ENCODE assay signal across 12 mouse cellular contexts in genomic region chr8:71667256-71667655, GRCm38 (mm10). TPM values are rescaled to one million over a fixed set of nuclear protein-coding genes. Genes with fewer than 3 reads are reported as not detected.
DNase-seq lines count a peak whose midpoint lies in the region; ATAC-seq and TF ChIP-seq lines count a peak whose summit lies in the region.
"Had no signal": no experiment of that assay in that cellular context is flagged by ENCODE, and none has a peak within 500 bp of the region (broad histone marks: within the 10 kb centered on the region; RNA-seq: fewer than 3 reads in every experiment).

No protein-coding gene starts in this region.

- TF ChIP-seq CTCF in olfactory bulb, adult 2 months (IDR thresholded peaks at IDR 0.05; ENCODE audit: insufficient read depth, low read depth, low read length) = no peak
- TF ChIP-seq CTCF in thymus, adult 2 months (IDR thresholded peaks at IDR 0.05; ENCODE audit: borderline replicate concordance, control insufficient read depth, extremely low read depth, insufficient read depth, low read length, poor library complexity) = no peak

- H3K9me3 ChIP-seq in megakaryocyte, embryonic 14.5 days = no peaks in the 10 kb centered on the region
- H3K9me3 ChIP-seq in limb, embryonic 12.5 days = no peaks in the 10 kb centered on the region

- no peak for ATAC-seq in megakaryocyte, adult 5-6 weeks (ENCODE audit: poor library complexity, severe bottlenecking)
- ATAC-seq in limb, embryonic 12.5 days (ENCODE audit: insufficient number of reproducible peaks, insufficient read depth, low FRiP score, low TSS enrichment, low read depth) = no peak

- H3K4me3 ChIP-seq in megakaryocyte, embryonic 14.5 days (replicated peaks) = peak overlapping the region; percentile 96
- H3K4me3 ChIP-seq in limb, embryonic 12.5 days (replicated peaks) = no peak overlapping the region
- no peak overlapping the region for H3K4me3 ChIP-seq in olfactory bulb, adult 2 months (ENCODE audit: insufficient read depth, low read depth, low read length)
- no peak overlapping the region for H3K4me3 ChIP-seq in thymus, adult 2 months (ENCODE audit: control insufficient read depth, insufficient read depth, low read length)

- H3K27me3 ChIP-seq in megakaryocyte, embryonic 14.5 days (replicated peaks) = no peaks in the 10 kb centered on the region
- peaks cover 92% of the 10 kb centered on the region for H3K27me3 ChIP-seq in limb, embryonic 12.5 days
- no peaks in the 10 kb centered on the region; the same call in 1 of the 2 replicates for H3K27me3 ChIP-seq in thymus, adult 2 months (ENCODE audit: control insufficient read depth, insufficient read depth, low read length)

- H3K4me1 ChIP-seq in megakaryocyte, embryonic 14.5 days = peaks cover 92% of the 10 kb centered on the region
- peaks cover 42% of the 10 kb centered on the region for H3K4me1 ChIP-seq in limb, embryonic 12.5 days (replicated peaks)
- H3K4me1 ChIP-seq in olfactory bulb, adult 2 months (ENCODE audit: control insufficient read depth, insufficient read depth, low read length) = peaks cover 39% of the 10 kb centered on the region
- peaks cover 38% of the 10 kb centered on the region for H3K4me1 ChIP-seq in thymus, adult 2 months (replicated peaks; ENCODE audit: control insufficient read depth, insufficient read depth, low read length)

- peak overlapping the region; percentile 31; the same call in 1 of the 2 replicates for H3K27ac ChIP-seq in limb, embryonic 12.5 days
- H3K27ac ChIP-seq in olfactory bulb, adult 2 months (ENCODE audit: insufficient read depth, low read depth, low read length) = peak overlapping the region; percentile 47; the same call in 1 of the 2 replicates
- H3K27ac ChIP-seq in thymus, adult 2 months (ENCODE audit: control insufficient read depth, insufficient read depth, low read length) = no peak overlapping the region

- peak; percentile 54 for DNase-seq in cerebellum, adult 9-10 months
- no peak for DNase-seq in cerebellum, postnatal 14 days
- DNase-seq in layer of hippocampus, postnatal 14 days (ENCODE audit: low spot score in 2 of 2) = no peak
- no peak for DNase-seq in thymus, adult 2 months
- DNase-seq: adrenal gland, postnatal 14 days; kidney, adult 9 months; lung, adult 18-20 months had no signal

- peaks cover 23% of the 10 kb centered on the region for H3K36me3 ChIP-seq in megakaryocyte, embryonic 14.5 days (replicated peaks; ENCODE audit: low read length)
- H3K36me3 ChIP-seq in limb, embryonic 12.5 days = no peaks in the 10 kb centered on the region
- no peaks in the 10 kb centered on the region for H3K36me3 ChIP-seq in thymus, adult 2 months (ENCODE audit: control insufficient read depth, insufficient read depth, low read length)

- no peak overlapping the region for H3K4me2 ChIP-seq in limb, embryonic 12.5 days

- H3K9ac ChIP-seq in limb, embryonic 12.5 days (replicated peaks) = no peak overlapping the region; the same call in 1 of the 2 replicates

- TF ChIP-seq POLR2A in olfactory bulb, adult 2 months (IDR thresholded peaks at IDR 0.05; ENCODE audit: insufficient read depth, low read depth, low read length) = no peak
- TF ChIP-seq POLR2A in thymus, adult 2 months (IDR thresholded peaks at IDR 0.05; ENCODE audit: control insufficient read depth, extremely low read depth, insufficient read depth, low read length, poor library complexity) = no peak

- 54% methylated on average over 5 of the region's 5 CpGs for WGBS in limb, embryonic 12.5 days
- WGBS in olfactory bulb, adult 2 months = 27% methylated on average over 5 of the region's 5 CpGs
- 89% methylated on average over 5 of the region's 5 CpGs for WGBS in thymus, adult 2 months

RNA-seq across cellular contexts. Expression of gene Unc13a, which starts 4.3 kb away (rescaled TPM):
- 8.9 and 10.8 TPM in 2 replicates for polyA plus RNA-seq in megakaryocyte, embryonic 14.5 days (2012; ENCODE audit: insufficient read depth, low replicate concordance)
- total RNA-seq in megakaryocyte, adult 5-6 weeks (2015) = 0.11 TPM in 1 of 2 replicates, not detected in the other
- total RNA-seq in megakaryocyte, adult 5-6 weeks (2017) = 1.1 TPM in 1 of 2 replicates, not detected in the other
- 0.60 and 0.86 TPM in 2 replicates for polyA plus RNA-seq in limb, embryonic 12.5 days (2016; fragmentation: Nextera tagmentation; extraction: Ambion mirVana)
- not detected in 2 replicates for polyA plus RNA-seq in olfactory bulb, adult 2 months (2012; ENCODE audit: insufficient read depth, insufficient read length, low replicate concordance, missing spikeins)
- total RNA-seq in layer of hippocampus, postnatal 14 days (2021) = 100 to 1,000 TPM; 268 to 281 TPM
- polyA plus RNA-seq in thymus, adult 2 months (2012; rRNA removed) = 1.6 and 2.0 TPM in 2 replicates

RNA-seq across cellular contexts. Expression of gene Jak3, which starts 8.8 kb away (rescaled TPM):
- 209 and 434 TPM in 2 replicates for polyA plus RNA-seq in megakaryocyte, embryonic 14.5 days (2012; ENCODE audit: insufficient read depth, low replicate concordance)
- total RNA-seq in megakaryocyte, adult 5-6 weeks (2015) = 4.8 and 5.0 TPM in 2 replicates
- 2.6 and 5.2 TPM in 2 replicates for total RNA-seq in megakaryocyte, adult 5-6 weeks (2017)
- polyA plus RNA-seq in limb, embryonic 12.5 days (2016; fragmentation: Nextera tagmentation; extraction: Ambion mirVana) = 3.8 and 4.4 TPM in 2 replicates
- not detected in 2 replicates for polyA plus RNA-seq in olfactory bulb, adult 2 months (2012; ENCODE audit: insufficient read depth, insufficient read length, low replicate concordance, missing spikeins)
- 1 to 10 TPM; 7.1 to 7.7 TPM for total RNA-seq in layer of hippocampus, postnatal 14 days (2021)
- polyA plus RNA-seq in thymus, adult 2 months (2012; rRNA removed) = 68.0 and 77.5 TPM in 2 replicates

RNA-seq across cellular contexts. Expression of gene Insl3, which starts 21.8 kb away (rescaled TPM):
- 241 and 376 TPM in 2 replicates for polyA plus RNA-seq in megakaryocyte, embryonic 14.5 days (2012; ENCODE audit: insufficient read depth, low replicate concordance)
- 2.9 and 4.2 TPM in 2 replicates for total RNA-seq in megakaryocyte, adult 5-6 weeks (2015)
- 1.1 and 2.4 TPM in 2 replicates for total RNA-seq in megakaryocyte, adult 5-6 weeks (2017)
- 0.54 and 0.64 TPM in 2 replicates for polyA plus RNA-seq in limb, embryonic 12.5 days (2016; fragmentation: Nextera tagmentation; extraction: Ambion mirVana)
- not detected in 2 replicates for polyA plus RNA-seq in olfactory bulb, adult 2 months (2012; ENCODE audit: insufficient read depth, insufficient read length, low replicate concordance, missing spikeins)
- total RNA-seq in layer of hippocampus, postnatal 14 days (2021) = 1 to 10 TPM; 2.6 to 3.0 TPM
- 42.6 and 56.8 TPM in 2 replicates for polyA plus RNA-seq in thymus, adult 2 months (2012; rRNA removed)

RNA-seq across cellular contexts. Expression of gene B3gnt3, which starts 34.3 kb away (rescaled TPM):
- polyA plus RNA-seq in megakaryocyte, embryonic 14.5 days (2012; ENCODE audit: insufficient read depth, low replicate concordance) = 0.77 TPM in 1 of 2 replicates, not detected in the other
- 0.36 and 0.89 TPM in 2 replicates for total RNA-seq in megakaryocyte, adult 5-6 weeks (2015)
- 0.18 TPM in 1 of 2 replicates, not detected in the other for total RNA-seq in megakaryocyte, adult 5-6 weeks (2017)
- 0.70 and 1.1 TPM in 2 replicates for polyA plus RNA-seq in limb, embryonic 12.5 days (2016; fragmentation: Nextera tagmentation; extraction: Ambion mirVana)
- not detected in 2 replicates for polyA plus RNA-seq in olfactory bulb, adult 2 months (2012; ENCODE audit: insufficient read depth, insufficient read length, low replicate concordance, missing spikeins)
- total RNA-seq in layer of hippocampus, postnatal 14 days (2021) = under 1 TPM; 0.23 to 0.48 TPM
- 6.3 and 6.9 TPM in 2 replicates for polyA plus RNA-seq in thymus, adult 2 months (2012; rRNA removed)
- total RNA-seq: granulocyte monocyte progenitor cell, adult 5-6 weeks had no signal

RNA-seq across cellular contexts. Expression of gene Colgalt1, which starts 56.5 kb away (rescaled TPM):
- 14.0 and 14.8 TPM in 2 replicates for polyA plus RNA-seq in megakaryocyte, embryonic 14.5 days (2012; ENCODE audit: insufficient read depth, low replicate concordance)
- total RNA-seq in megakaryocyte, adult 5-6 weeks (2015) = 46.8 and 51.2 TPM in 2 replicates
- 54.8 and 56.8 TPM in 2 replicates for total RNA-seq in megakaryocyte, adult 5-6 weeks (2017)
- polyA plus RNA-seq in limb, embryonic 12.5 days (2016; fragmentation: Nextera tagmentation; extraction: Ambion mirVana) = 61.4 and 65.9 TPM in 2 replicates
- 143 TPM in 1 of 2 replicates, not detected in the other for polyA plus RNA-seq in olfactory bulb, adult 2 months (2012; ENCODE audit: insufficient read depth, insufficient read length, low replicate concordance, missing spikeins)
- total RNA-seq in layer of hippocampus, postnatal 14 days (2021) = 10 to 100 TPM; 58.4 to 62.9 TPM
- 134 and 158 TPM in 2 replicates for polyA plus RNA-seq in thymus, adult 2 months (2012; rRNA removed)

Comparison
In these comparisons a context has a peak if more than half of its experiments do, and no peak if none do; other contexts are left out.
1. RNA of gene Jak3, which starts 8.8 kb away (polyA plus RNA-seq): 209 to 434 TPM in megakaryocyte, embryonic 14.5 days and 68.0 to 77.5 TPM in thymus, adult 2 months; 3.8 to 4.4 TPM in limb, embryonic 12.5 days and not detected in olfactory bulb, adult 2 months; every median in the first group is over 10 times any median in the second.
2. RNA of gene Insl3, which starts 21.8 kb away (polyA plus RNA-seq): 241 to 376 TPM in megakaryocyte, embryonic 14.5 days and 42.6 to 56.8 TPM in thymus, adult 2 months; 0.54 to 0.64 TPM in limb, embryonic 12.5 days and not detected in olfactory bulb, adult 2 months; every median in the first group is over 10 times any median in the second.